Mouse (Mus musculus) frontal cortex, postnatal 25 days (tissue): Measurements from ENCODE around the gene Cadps.
A peak's percentile ranks its signal among the peaks of the same experiment; 100 is the strongest.

Experiments
- DNase-seq, 2 experiments: peaks; one replicate each; pipeline ENCODE4 v3.0.0; 2022; ENCODE audit warnings: low spot score in 2 of 2

Gene Cadps

DNA sequence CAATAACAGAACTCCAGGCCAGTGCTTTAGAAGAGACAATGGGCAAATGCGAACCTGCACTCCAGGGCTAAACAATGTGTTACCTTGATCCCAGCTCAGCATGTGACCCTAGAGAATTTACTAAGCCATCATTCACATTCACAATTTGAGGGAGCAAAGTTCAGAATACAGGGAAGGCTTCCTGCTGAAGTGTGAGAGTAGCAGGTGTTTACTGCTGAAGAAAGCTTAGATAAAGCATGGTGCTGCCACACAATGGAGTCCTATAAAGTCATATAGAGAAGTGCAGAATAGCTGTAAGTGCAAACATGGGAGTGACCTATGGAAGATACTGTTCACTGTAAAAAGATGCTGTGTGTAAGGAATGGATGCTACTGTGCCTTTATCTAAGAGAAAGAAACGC lies 91.9 kb downstream of the Cadps start:
- no peak for DNase-seq

DNA sequence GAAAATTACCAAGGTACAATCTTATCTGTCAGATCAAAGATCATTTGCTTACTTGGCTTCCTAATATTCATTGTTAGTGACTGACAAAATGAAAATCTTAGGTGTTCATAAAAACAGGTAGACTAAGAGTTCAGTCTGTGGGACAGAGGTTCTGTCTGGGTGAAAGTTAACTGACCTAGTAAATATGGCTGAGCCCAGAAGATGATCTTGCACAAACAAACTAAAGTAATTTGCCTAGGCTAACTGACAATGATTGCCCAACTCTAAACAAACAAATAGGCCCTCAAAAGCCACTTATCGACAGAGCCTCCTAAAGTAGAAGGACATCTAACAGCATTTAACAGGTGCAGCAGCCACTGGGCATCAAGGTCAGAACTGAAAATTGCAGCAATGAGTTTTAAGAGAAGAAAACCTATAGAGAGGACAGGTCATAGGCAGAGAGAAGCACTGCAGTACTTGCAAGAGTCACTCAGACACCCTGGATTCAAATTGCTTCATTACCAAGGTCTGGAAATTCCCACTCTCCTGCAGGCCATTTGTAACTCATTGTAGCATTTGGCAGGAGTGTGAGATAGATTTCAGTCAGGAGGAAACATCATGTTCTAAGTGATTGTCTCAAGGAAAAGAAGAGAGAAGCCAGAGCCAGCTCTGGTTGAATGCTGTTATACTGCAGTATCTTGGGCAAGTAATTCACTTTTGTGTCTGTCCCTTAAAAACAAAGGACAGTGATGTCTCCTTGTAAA lies 100.3 kb downstream of the Cadps start:
- no peak for DNase-seq

DNA sequence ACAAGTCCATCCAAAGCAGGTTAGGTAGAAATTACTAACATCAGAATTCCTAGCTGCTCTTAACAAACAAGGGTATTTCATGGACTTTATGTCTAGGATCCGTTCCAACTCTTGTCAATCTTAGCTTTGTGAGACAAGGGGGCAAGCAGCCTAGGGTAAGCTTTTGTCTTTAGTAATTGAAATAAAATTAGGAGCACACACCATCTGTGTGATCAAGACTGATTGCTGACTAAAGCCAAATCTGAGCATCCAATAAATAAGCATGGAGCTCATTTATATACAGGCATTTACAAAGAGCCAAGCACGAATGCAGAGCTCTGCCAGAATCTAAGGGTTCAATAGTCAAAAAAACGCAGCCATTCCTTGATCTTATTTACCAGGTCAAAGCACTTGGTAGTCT lies 104.1 kb downstream of the Cadps start:
- DNase-seq, result no peak

DNA sequence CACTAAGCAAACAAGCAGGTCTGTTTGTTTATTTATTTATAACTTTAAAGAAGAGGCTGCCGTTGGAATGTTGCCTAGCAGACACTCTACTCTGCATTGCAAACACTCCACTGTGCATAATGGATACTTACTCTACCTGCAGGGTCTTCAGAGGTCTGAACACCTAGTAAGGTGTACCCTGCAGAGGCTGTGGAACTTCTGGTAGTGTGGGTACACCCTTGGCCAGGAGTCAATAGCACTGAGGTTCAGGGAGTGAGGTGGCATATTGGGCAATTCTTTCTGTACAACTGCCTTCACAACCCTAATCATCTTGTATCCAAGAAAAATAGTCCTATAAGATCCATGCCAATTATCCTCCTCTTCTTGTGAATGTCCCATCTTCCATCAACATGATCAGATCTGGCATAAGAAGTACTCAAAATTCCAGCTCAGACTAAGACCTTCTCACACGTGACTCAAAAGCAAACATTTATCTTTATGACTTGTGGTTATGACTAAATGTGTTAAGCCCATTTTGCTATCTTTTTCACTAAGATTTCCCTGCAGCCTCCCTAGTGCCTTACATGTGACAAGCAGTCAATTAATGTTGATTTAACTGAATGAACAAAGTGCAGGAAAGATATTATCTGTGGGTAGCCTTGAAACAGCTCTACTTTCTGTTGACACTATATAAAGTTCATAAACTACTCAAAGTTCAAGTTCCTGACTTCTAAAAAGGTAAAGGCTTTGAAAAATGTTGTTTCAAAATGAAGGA lies 106.8 kb downstream of the Cadps start:
- no peak for DNase-seq

DNA sequence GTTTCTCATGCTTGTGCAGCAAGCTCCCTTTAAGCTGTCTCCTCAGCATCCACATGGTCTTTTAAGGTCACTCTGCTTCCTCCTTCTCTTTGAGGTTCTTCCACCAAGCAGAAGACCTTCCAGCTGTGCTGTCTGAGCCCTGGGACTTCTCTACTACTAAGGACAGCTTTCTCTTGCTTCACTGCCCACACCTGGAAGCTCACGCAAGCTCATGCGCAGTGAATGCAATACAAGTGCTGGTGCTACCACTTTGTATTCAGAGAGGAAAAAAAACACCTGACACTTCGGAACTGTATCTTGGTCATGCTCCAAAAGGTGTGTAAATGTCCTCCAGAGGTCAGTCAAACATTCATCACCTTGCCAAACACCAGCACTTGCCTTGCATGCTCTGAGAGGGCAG lies 115.5 kb downstream of the Cadps start:
- DNase-seq, result no peak

DNA sequence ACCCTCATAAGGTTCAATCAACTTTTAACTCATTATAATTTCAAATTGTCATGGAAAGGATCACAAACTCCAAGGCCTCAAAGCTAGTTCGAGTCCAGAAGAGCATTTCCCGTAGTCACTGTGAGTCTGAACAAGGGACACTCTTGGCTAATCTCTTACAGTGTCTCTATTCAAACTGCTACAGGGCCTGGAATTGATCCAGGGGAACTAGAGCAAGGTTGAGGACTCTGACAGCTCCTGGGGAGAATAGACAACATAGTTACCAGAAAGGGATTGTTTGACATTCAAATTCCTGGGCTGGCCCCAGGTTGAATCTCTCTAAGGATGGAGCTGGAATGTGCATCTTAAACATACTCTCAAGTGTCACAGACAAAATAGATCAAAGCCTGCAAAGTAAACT lies 118.4 kb downstream of the Cadps start:
- no peak for DNase-seq

DNA sequence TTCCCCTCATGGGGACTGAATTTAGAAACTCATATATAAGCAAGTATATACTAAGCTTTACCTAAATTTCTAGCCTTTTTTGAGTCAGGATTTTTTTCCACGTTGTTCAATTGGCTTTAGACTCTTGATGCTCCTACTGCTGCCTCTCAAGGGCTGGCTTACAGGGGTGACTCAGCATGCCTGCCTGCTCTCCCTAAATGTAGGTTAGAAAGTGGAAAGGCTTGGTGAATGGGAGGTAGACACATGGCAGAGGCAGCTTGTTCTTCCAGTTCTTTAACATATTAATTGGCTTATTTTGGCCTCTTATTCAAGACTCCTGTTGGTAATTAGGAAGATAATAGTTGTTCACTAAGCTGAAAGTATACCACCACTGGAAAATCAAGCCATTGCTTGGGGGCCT lies 132.7 kb downstream of the Cadps start:
- no peak for DNase-seq

DNA sequence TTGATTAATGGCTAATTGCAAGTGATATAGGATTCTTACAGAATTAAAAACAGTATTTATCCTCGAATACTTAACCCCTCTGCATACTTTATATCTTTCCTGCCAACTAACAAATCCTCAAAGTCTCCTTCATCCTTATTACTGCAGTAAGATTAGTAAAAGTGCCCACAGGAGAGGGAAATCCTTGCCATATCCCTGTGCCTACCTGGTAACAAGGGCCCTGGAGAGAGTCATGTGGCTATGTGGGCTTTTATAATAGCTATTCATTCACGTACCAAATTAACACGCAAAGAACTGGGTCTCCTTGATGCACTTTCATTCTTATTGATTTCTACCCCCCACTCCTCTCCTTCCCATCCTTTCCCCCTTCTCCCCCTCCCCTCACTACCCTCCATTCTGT lies 137.9 kb downstream of the Cadps start:
- no peak for DNase-seq

DNA sequence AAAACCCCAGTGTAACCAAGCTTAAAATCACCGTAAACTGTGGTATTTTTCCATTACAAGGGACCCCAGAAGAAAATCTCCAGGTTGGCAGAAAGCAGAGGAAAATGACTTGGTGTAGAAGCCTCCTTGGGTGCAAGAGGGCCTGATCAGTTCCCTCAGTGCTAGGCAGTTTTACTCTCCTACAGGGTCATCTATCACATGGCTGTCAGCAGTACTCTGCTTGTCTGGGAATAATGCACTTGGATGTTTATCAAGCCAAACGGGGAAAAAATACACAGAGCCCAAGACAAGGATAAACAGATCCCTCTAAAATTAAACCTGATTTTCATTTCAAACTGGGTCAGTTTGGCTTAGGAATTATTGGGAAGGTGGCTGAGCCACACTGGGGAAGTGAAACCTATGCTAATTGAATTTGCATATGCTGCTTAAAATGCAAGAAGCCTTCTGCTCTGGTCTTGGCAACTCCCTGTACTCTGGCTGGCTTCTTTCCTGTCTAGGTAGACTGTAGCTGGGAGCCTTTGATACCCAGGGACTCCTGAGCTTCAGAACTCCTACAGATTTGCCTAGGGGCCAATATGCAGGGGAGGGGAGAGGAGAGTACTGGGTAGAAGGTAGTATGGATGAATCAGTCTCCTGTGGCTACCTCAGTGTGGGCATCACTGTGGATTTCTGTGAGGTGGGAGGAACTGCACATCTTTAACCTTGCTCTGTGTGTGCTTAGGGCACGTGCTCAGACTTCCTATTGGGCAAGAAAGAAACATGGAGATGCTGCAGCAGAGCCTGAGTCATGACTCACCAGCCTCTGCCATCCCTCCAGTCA lies 141.8 kb downstream of the Cadps start:
- DNase-seq, result no peak

DNA sequence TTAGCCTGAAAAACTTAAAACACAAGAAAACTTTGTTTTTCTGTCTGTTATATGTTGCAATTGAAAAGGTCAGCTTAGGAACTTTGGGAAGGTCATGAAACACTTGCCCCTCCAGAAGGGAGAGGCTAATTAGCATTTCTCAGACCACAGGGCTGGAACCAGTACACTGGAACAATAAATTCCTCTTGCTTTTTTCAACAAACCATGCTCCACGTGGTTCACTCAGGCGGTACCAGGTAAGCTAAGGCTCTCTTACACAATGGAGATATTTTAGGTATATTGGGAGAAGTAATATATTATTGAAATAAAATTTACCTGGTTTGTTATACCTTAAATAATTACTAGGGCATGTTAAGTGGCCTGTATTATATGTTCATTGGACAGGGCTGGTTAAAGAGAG lies 161.4 kb downstream of the Cadps start:
- DNase-seq, result no peak

DNA sequence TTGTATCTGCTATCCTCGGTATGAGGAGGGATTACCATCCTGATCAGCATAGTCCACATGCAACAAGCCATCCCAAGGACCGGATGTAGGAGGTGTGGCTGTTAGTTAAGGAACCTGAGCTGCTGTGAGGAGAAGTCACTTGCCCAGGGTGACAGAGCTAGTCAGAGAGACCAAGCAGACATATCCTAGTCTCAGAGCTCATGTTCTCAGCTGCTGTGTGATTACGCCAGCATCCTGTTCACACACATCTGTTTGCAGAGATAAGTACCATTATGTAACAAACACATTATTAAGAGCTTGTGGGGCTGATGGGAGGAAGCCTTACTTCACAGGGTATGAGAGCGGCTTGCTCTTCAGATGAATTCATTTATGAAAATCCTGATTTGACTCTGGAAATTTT lies 165.5 kb downstream of the Cadps start:
- no peak for DNase-seq

DNA sequence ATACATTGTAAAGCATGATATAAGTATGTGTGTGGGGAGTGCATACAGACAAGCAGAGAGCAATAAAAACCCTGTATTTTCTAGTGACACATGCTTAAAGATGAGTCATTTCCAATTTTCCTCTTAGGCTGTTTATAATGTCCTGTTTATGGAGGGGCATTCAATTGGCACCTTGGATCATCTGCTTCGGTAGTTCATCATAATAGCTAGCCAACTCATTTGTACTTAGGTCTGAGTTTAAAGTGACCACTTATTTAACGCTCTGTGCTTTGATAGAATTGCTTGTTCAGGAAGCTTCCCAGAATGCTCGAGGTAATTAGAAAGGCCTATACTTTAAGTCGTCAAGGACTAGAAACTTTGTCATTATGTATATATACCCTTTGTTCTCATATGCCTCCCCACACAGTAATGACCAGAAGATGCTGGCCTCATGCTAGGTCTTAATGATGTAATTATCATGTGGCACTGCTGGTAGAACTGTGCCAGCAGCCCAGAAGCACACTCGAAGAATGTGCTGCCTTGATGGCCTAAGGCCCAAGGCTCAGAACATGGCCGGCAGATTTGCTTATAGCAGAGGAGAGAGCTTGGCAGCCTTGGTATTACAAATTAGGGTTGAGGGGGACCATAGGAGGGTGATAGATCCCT lies 179.9 kb downstream of the Cadps start:
- no peak for DNase-seq

DNA sequence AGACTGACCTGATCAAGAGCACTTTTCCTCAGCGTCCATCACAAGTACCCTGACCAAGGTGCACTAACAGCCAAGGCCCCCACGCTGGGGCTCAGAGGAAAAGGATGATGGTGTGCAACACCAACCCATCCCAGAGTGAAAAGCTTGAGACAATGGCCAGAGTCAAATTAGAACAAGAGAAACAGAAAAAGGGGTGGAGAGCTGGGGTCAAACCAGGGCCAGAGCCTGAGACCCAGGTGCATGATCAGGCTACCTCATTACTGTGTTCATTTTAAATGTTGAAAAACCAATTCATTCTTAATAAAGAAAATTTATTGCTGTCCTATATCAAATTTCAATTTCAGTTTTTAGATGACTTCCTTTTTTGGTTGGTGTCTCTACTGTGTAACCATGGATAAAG lies 184.1 kb downstream of the Cadps start:
- DNase-seq, result no peak

DNA sequence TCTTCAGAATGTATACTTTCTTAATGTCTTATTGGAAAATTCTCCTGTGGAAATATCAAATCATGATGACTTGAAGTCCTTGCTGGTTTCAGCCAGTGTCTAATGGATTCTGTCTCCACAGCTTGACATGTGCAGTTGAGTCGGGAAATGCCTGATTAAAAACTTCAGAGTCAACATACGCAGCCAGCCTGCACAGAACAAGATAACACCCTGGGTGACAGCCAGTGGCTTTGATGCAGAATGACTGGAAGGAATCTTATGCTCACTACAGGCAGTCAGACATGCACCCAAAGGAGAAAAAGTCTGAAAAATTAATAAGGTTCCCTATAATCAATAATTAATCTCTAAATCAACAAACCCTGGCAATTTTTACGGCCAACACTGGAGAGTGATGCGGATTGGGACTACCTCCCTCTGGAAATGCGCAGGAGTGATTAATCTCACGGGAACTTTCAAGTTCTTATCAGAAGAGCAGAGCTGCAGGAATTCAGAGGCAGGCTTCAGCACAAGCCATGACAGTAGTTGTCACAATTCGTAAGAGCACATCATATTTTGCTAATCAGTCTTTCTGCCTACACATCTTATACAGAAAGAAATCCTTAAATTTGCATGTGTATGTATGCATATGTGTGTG lies 185.6 kb downstream of the Cadps start:
- DNase-seq, result no peak

DNA sequence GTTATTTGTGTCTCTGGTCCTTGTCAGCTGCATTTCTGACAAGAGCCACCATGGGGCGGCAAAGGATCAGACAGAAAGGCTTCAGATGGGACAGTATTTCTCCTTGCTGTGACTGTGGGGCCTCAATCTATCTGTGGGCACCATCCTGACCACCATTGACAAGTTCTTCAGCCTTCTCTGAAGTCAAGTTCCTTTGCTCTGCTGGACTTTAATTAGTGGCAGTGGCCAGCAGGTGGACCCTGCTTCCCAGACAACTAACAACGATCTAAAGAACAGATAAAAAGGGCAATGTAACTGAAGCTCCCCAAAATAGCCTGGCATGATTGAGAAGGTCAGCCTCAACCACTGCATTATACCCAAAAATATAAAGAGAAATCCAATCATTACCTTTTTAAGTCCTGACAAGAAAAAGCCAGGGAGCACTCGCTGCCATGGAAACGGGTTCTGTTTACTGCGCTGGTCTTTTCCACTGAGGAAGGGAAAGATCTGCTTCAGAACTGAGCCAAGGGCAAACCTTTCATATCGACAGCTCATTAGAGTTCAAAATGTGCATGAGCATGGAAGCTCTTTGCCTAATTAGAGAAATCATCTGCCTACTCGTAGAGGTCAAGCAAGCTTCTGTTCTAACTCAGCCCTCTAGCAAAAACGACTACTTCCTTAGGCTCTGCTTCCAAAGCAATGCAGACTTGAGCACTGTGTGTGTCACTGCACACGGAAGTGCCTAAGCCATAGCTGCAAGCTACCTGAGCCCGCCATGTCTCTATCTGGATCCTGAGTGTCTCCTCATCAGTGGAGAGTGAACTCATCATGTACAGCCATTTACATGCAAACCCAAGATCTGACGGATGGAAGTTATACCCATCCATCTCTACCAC lies 198.4 kb downstream of the Cadps start:
- peak; percentile 16 to 26 for DNase-seq

DNA sequence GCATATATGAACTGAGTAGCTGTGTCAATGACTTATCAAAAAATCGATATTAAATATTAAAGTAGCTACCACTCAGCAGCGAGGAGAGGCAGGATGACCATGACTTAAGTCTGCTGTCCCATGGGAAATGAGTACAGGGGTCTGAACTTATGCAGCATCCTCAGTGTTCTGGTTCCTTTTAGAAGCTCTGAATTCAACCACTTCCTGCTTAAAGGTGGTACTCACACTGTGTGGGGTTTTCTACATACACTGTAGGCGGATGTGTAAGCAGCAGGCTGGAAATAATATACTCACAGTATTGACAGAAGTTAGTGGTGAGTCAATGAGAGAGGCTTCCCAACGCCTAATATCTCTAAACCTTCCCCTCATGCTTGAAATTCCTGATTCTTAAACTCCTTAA lies 215.9 kb downstream of the Cadps start:
- no peak for DNase-seq

DNA sequence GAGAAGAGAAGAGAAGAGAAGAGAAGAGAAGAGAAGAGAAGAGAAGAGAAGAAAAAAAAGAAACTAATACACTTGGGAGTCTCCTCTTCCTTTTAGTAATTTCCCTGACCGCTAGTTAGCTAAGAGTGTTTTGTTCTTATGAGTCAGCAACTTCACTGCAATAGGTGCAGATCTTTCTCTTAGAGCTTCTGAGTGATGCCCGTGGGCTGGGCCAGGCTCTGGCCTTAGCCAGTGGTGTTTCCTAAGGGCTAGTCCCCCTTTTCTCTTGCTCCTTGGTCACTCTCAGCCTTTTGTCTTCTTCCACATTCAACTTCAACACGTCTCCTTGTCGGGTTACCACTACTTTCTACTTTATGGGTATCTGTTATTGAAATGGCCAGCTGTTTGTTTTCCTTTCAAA lies 216.7 kb downstream of the Cadps start:
- DNase-seq, result no peak

DNA sequence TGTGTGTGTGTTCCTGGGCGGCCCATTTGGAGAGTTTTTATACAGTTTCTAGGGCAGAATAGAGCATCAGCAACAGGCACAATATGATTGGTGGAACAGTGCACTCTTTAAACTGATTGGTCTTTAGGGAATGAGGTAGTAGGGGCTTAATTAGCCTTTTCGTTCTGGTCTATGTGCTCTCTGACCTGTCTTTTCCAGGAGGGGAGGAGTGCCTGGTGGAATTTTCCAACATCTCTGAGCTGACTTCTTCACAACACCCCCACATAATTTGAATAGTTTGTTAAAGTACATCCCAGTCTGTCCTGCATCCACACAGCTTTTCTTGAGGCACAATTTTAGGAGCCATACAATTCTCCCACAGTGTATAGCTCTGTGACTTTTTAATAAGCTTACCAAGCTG lies 220.8 kb downstream of the Cadps start:
- DNase-seq, result no peak

DNA sequence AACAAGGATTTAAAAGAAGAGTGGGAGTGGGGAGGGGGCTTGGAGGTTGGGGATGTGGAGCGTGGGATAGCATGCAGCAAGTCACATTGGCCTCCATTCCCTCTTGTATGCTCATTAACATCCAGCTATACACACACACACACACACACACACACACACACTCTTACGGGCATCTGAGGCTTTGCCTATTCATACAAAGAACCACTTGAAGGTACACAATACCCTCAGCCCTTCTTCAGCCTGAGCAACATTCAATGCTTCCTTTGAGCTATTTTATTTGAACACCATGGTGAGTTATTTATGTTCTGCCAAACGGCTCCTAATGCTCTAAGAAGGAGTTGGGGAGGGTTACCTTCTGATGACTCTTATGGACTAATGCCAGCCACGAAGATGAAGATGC lies 227.6 kb downstream of the Cadps start:
- no peak for DNase-seq

DNA sequence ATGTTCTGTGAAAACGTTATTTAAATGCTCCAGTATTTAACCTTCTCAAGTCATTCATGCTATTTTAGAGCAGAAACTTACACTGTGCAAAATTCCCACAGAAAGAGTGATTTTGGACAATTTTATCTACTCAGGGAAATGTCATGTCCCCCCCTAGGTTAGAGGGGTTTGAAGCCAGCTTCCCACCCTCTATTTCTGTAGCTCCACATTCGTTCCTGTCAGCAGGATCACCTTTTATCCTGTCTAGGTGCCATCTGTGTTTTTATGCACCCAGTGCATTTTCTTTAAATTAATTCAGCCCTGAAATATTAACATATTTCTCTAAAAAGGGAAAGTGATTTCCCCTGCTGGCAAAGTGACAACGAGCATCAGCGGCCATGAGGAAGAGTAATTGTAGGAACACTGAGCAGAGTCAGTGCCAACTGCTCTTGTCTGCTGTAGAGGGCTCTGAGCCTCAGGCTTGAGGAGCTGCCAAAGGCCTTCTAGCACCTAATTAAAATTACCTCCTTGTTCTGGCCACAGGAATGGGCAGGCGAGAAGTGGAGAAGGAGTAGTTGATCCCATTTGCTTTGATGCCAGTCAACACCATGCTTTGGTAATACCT lies 230.3 kb downstream of the Cadps start:
- no peak for DNase-seq
